Mouse (Mus musculus): Measurements from ENCODE around the gene Retreg1. TPM values are rescaled to one million over a fixed set of nuclear protein-coding genes. Genes with fewer than 3 reads are reported as not detected.
A peak's percentile ranks its signal among the peaks of the same experiment; 100 is the strongest.

Gene Retreg1
- total and polyA plus RNA-seq, 3 experiments: 17.5 to 28.7 (median 19.0) TPM

DNA sequence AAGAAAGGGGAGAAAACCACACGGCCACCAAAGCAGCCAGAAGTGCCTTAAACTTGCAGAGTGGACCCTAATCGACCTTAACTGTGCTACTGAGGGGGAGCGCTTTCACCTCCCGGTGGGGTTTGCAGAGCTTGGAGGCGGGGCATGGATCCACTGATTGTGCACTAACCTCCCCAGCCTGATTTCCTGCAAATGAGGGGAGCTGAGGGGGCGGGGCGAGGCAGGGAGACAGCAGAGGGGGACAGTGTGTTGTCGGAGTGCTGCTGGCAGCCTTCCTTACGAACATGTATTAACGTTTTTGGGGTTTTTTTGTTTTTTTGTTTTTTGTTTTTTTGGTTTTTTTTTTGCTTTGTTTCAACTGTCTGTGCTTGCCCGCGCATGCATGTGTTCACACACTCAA is 30.5 kb upstream of the Retreg1 start:
- Histone ChIP-seq H3K9me3 (replicated peaks; ENCODE audit: low read length) (no peaks in the 10 kb centered on the region), H3K79me2 (replicated peaks; ENCODE audit: control insufficient read depth, extremely low read depth, insufficient read depth, poor library complexity, severe bottlenecking) (peaks cover 12% of the 10 kb centered on the region), H3K4me3 (replicated peaks in 1 of 3; ENCODE audit: low read depth in 2 of 3, low read length in 2 of 3, poor library complexity in 1 of 3) (no peak overlapping the region), H3K36me3 (replicated peaks in 1 of 2; ENCODE audit: control insufficient read depth in 1 of 2, insufficient read depth in 1 of 2, low read length in 1 of 2) (peaks cover 48 to 76% of the 10 kb centered on the region in 2 experiments), H3K27ac (ENCODE audit: insufficient read depth, low read depth) (no peak overlapping the region), H3K4me1 (ENCODE audit: control insufficient read depth in 1 of 2, insufficient read depth in 2 of 2) (peaks cover 16 to 38% of the 10 kb centered on the region in 2 experiments), H3K27me3 (replicated peaks) (no peaks in the 10 kb centered on the region), H3K9ac (ENCODE audit: insufficient read depth, low read depth) (no peak overlapping the region), H3K4me2 (ENCODE audit: insufficient read depth, low read depth, poor library complexity, severe bottlenecking) (no peak overlapping the region)
- in situ Hi-C loops (cut with MboI; ENCODE audit: low pct_ligation_motif_present, low pct_unique_long_range_greater_than_20kb, low sequenced_read_pairs): no loop called here
- no peak for TF ChIP-seq EP300 (IDR thresholded peaks at IDR 0.05; ENCODE audit: low read length)
- no peak for TF ChIP-seq GABPA (IDR thresholded peaks at IDR 0.05; ENCODE audit: insufficient replicate concordance, low read depth, low read length)
- no peak for TF ChIP-seq MEF2A (IDR thresholded peaks at IDR 0.05; ENCODE audit: borderline replicate concordance, low read depth, low read length)
- no peak for TF ChIP-seq NRF1 (IDR thresholded peaks at IDR 0.05; ENCODE audit: low read depth, low read length)
- TF ChIP-seq POLR2AphosphoS2 (IDR thresholded peaks at IDR 0.05; ENCODE audit: low read depth, low read length): no peak
- TF ChIP-seq JUN (IDR thresholded peaks at IDR 0.05; ENCODE audit: insufficient read depth, low read depth, low read length): no peak
- no peak for TF ChIP-seq ZC3H11A (IDR thresholded peaks at IDR 0.05; ENCODE audit: low read depth, low read length)
- no peak for TF ChIP-seq BHLHE40 (IDR thresholded peaks at IDR 0.05; ENCODE audit: low read depth, low read length)
- TF ChIP-seq MAFK (IDR thresholded peaks at IDR 0.05; ENCODE audit: insufficient replicate concordance, low read length): no peak
- TF ChIP-seq TCF12 (IDR thresholded peaks at IDR 0.05; ENCODE audit: low read depth, low read length): no peak
- TF ChIP-seq MAZ (IDR thresholded peaks at IDR 0.05; ENCODE audit: low read depth, low read length): no peak
- no peak for TF ChIP-seq POLR2A (IDR thresholded peaks at IDR 0.05; ENCODE audit: low read depth, low read length)
- no peak for DNase-seq (ENCODE audit: extremely low read depth)
- dilution Hi-C loops (cut with MboI; ENCODE audit: extremely low pct_ligation_motif_present, extremely low pct_unique_long_range_greater_than_20kb, low sequenced_read_pairs): no loop called here

DNA sequence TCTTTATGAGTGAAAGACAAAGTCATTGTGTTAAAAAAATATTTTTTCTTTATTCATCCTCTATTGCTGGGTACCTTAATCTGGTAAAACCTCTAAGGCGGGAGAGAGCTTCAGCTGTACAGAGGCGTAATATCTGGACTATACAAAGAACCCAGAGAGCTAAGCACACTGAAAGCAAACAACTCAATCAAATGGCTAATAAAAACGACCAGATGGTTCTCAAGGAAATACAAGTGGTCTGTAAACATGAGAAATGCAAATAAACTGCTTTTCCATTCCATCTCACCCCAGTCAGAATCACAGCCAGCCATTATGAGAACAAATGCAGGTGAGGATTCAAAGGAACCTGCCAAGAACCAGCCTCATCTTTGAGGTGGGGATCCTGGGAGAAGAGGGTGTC is 28.4 kb upstream of the Retreg1 start:
- TF ChIP-seq POLR2AphosphoS2 (IDR thresholded peaks at IDR 0.05; ENCODE audit: low read depth, low read length) (0 out of 2 replicates have a peak, but pooled peaks have one; percentile 49), CTCF (conservative IDR thresholded peaks at IDR 0.05 in 1 of 2, IDR thresholded peaks at IDR 0.05 in 1 of 2; ENCODE audit: low read depth in 2 of 2, low read length in 2 of 2) (no peak)
- DNase-seq (ENCODE audit: extremely low read depth): no peak
- no peak overlapping the region for H3K4me2 ChIP-seq (ENCODE audit: insufficient read depth, low read depth, poor library complexity, severe bottlenecking)
- no peak overlapping the region for H3K9ac ChIP-seq (ENCODE audit: insufficient read depth, low read depth)
- no peak overlapping the region for H3K4me3 ChIP-seq (replicated peaks in 1 of 3; ENCODE audit: low read depth in 2 of 3, low read length in 2 of 3, poor library complexity in 1 of 3)
- peaks cover 3 to 21% of the 10 kb centered on the region in 2 experiments; a peak in 2 of 4 replicates for H3K4me1 ChIP-seq (ENCODE audit: control insufficient read depth in 1 of 2, insufficient read depth in 2 of 2)
- dilution Hi-C loops (cut with MboI; ENCODE audit: extremely low pct_ligation_motif_present, extremely low pct_unique_long_range_greater_than_20kb, low sequenced_read_pairs) (no loop called here), in situ Hi-C loops (cut with MboI; ENCODE audit: low pct_ligation_motif_present, low pct_unique_long_range_greater_than_20kb, low sequenced_read_pairs) (no loop called here)
- H3K9me3 ChIP-seq (replicated peaks; ENCODE audit: low read length): no peaks in the 10 kb centered on the region
- H3K27ac ChIP-seq (ENCODE audit: insufficient read depth, low read depth): no peak overlapping the region
- H3K36me3 ChIP-seq (replicated peaks in 1 of 2; ENCODE audit: control insufficient read depth in 1 of 2, insufficient read depth in 1 of 2, low read length in 1 of 2): peaks cover 32 to 55% of the 10 kb centered on the region in 2 experiments
- H3K79me2 ChIP-seq (replicated peaks; ENCODE audit: control insufficient read depth, extremely low read depth, insufficient read depth, poor library complexity, severe bottlenecking): no peaks in the 10 kb centered on the region
- no peaks in the 10 kb centered on the region for H3K27me3 ChIP-seq (replicated peaks)

DNA sequence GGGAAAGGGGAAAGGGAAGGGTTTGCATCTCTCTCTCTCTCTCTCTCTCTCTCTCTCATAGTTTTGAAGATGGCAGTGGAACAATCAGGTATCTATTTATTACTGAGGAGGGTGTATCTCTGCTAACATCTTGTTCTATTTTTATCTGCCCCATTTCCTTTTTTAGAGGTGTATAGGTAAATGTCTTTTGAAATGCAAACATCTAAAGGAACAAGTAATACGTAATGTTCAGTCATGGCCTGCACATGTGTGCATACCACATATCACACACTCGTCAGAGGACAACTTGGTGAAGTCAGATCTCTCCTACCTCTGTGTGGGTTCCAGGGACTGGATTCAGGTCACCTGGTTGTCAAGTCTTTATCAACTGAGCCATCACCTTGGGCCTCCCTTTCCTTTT is 25.8 kb upstream of the Retreg1 start:
- Histone ChIP-seq H3K27ac (ENCODE audit: insufficient read depth, low read depth) (no peak overlapping the region), H3K4me2 (ENCODE audit: insufficient read depth, low read depth, poor library complexity, severe bottlenecking) (no peak overlapping the region), H3K36me3 (replicated peaks in 1 of 2; ENCODE audit: control insufficient read depth in 1 of 2, insufficient read depth in 1 of 2, low read length in 1 of 2) (peaks cover 5 to 28% of the 10 kb centered on the region in 2 experiments), H3K79me2 (replicated peaks; ENCODE audit: control insufficient read depth, extremely low read depth, insufficient read depth, poor library complexity, severe bottlenecking) (no peaks in the 10 kb centered on the region), H3K9me3 (replicated peaks; ENCODE audit: low read length) (peaks cover 4% of the 10 kb centered on the region), H3K27me3 (replicated peaks) (no peaks in the 10 kb centered on the region), H3K9ac (ENCODE audit: insufficient read depth, low read depth) (no peak overlapping the region), H3K4me1 (ENCODE audit: control insufficient read depth in 1 of 2, insufficient read depth in 2 of 2) (peaks cover 0 to 19% of the 10 kb centered on the region in 2 experiments; a peak in 2 of 4 replicates), H3K4me3 (replicated peaks in 1 of 3; ENCODE audit: low read depth in 2 of 3, low read length in 2 of 3, poor library complexity in 1 of 3) (no peak overlapping the region)
- no peak for TF ChIP-seq TCF12 (IDR thresholded peaks at IDR 0.05; ENCODE audit: low read depth, low read length)
- TF ChIP-seq POLR2AphosphoS2 (IDR thresholded peaks at IDR 0.05; ENCODE audit: low read depth, low read length): no peak
- no peak for TF ChIP-seq ZNF384 (IDR thresholded peaks at IDR 0.05; ENCODE audit: low read depth, low read length)
- no peak for TF ChIP-seq TBP (conservative IDR thresholded peaks at IDR 0.05; ENCODE audit: low read depth, low read length)
- no peak for TF ChIP-seq MAX (IDR thresholded peaks at IDR 0.05; ENCODE audit: low read length)
- no peak for TF ChIP-seq MXI1 (IDR thresholded peaks at IDR 0.05; ENCODE audit: low read depth, low read length)
- TF ChIP-seq MYC (IDR thresholded peaks at IDR 0.05; ENCODE audit: low read depth, low read length): no peak
- no peak for TF ChIP-seq BHLHE40 (IDR thresholded peaks at IDR 0.05; ENCODE audit: low read depth, low read length)
- TF ChIP-seq CTCF (conservative IDR thresholded peaks at IDR 0.05 in 1 of 2, IDR thresholded peaks at IDR 0.05 in 1 of 2; ENCODE audit: low read depth in 2 of 2, low read length in 2 of 2): no peak
- TF ChIP-seq JUND (conservative IDR thresholded peaks at IDR 0.05; ENCODE audit: low read depth, low read length): no peak
- TF ChIP-seq MAZ (IDR thresholded peaks at IDR 0.05; ENCODE audit: low read depth, low read length): no peak
- no peak for TF ChIP-seq GABPA (IDR thresholded peaks at IDR 0.05; ENCODE audit: insufficient replicate concordance, low read depth, low read length)
- no peak for TF ChIP-seq USF1 (IDR thresholded peaks at IDR 0.05; ENCODE audit: low read depth, low read length)
- no peak for TF ChIP-seq SMC3 (IDR thresholded peaks at IDR 0.05; ENCODE audit: low read depth, low read length)
- TF ChIP-seq UBTF (IDR thresholded peaks at IDR 0.05; ENCODE audit: low read depth, low read length): no peak
- TF ChIP-seq KAT2A (IDR thresholded peaks at IDR 0.05; ENCODE audit: insufficient replicate concordance, low read length): no peak
- no peak for TF ChIP-seq ETS1 (conservative IDR thresholded peaks at IDR 0.05; ENCODE audit: low read depth, low read length)
- no peak for TF ChIP-seq IRF4 (IDR thresholded peaks at IDR 0.05; ENCODE audit: low read depth, low read length)
- dilution Hi-C loops (cut with MboI; ENCODE audit: extremely low pct_ligation_motif_present, extremely low pct_unique_long_range_greater_than_20kb, low sequenced_read_pairs) (no loop called here), in situ Hi-C loops (cut with MboI; ENCODE audit: low pct_ligation_motif_present, low pct_unique_long_range_greater_than_20kb, low sequenced_read_pairs) (no loop called here)
- no peak for DNase-seq (ENCODE audit: extremely low read depth)
